ENCODE assay signal across 16 mouse cellular contexts in the genomic region with DNA sequence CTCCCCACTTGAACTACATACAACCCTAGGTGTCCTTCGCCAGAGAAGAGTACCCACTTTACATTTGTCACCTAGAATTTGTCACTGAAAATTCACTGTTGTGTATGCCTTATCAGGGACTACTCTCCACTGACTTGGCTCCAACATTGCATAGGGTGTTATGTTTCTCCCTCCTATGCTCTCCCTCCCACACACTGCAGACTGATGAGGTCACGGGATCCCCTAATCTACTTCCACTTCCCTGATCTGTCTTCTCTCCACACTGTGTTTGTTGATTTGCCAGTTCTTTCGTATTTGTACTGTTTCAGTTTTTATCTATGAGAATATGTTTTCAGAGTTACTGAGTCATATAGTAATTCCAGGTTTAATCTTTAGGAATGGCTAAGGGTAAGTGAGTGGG.
DNase-seq lines count a peak whose midpoint lies in the region; ATAC-seq lines count a peak whose summit lies in the region.
"Had no signal": no experiment of that assay in that cellular context is flagged by ENCODE, and none has a peak within 500 bp of the region (broad histone marks: within the 10 kb centered on the region; RNA-seq: fewer than 3 reads in every experiment).

No protein-coding gene starts in this region.

- 9% methylated on average over 3 of the region's 3 CpGs for WGBS in heart, embryonic 12.5 days
- WGBS in heart, embryonic 16.5 days = 18% methylated on average over 3 of the region's 3 CpGs

- DNase-seq in heart, postnatal 14 days = no peak
- DNase-seq in 3T3-L1 (ENCODE audit: low read depth, low spot score) (peak; percentile 18), NIH3T3 (ENCODE audit: low read depth) (peak; percentile 26)
- DNase-seq in ovary, postnatal 10 days (ENCODE audit: low spot score) = no peak
- no peak for DNase-seq in retina, postnatal 1 day
- DNase-seq: cerebellum, postnatal 10 days; gastrocnemius, postnatal 14 days; layer of hippocampus, postnatal 36 days; right cerebral cortex, postnatal 4 days had no signal

- ATAC-seq in heart, embryonic 12.5 days (ENCODE audit: insufficient number of reproducible peaks, low FRiP score) = peak; percentile 88
- ATAC-seq in heart, embryonic 16.5 days (replicated peaks; ENCODE audit: extremely low read depth, insufficient read depth, low FRiP score) = peak; percentile 93

- H3K9me3 ChIP-seq in heart, embryonic 12.5 days (replicated peaks) = no peaks in the 10 kb centered on the region
- H3K9me3 ChIP-seq in heart, embryonic 16.5 days (replicated peaks; ENCODE audit: control insufficient read depth, low read length) = no peaks in the 10 kb centered on the region
- H3K9me3 ChIP-seq: forebrain, embryonic 12.5 days; limb, embryonic 15.5 days; neural tube, embryonic 12.5 days had no signal

- peaks cover 7% of the 10 kb centered on the region; the same call in 1 of the 2 replicates for H3K4me1 ChIP-seq in heart, embryonic 12.5 days (replicated peaks)
- peaks cover 15% of the 10 kb centered on the region for H3K4me1 ChIP-seq in heart, embryonic 16.5 days (ENCODE audit: control insufficient read depth, insufficient read depth, low read length)
- H3K4me1 ChIP-seq: forebrain, embryonic 12.5 days; limb, embryonic 15.5 days; neural tube, embryonic 12.5 days had no signal

- intact Hi-C loops in heart, postnatal 14 days (cut with DNase I) = no loop called here

- H3K36me3 ChIP-seq in heart, embryonic 12.5 days = no peaks in the 10 kb centered on the region
- no peaks in the 10 kb centered on the region for H3K36me3 ChIP-seq in heart, embryonic 16.5 days (ENCODE audit: control insufficient read depth, insufficient read depth)
- H3K36me3 ChIP-seq: forebrain, embryonic 12.5 days; limb, embryonic 15.5 days; neural tube, embryonic 12.5 days had no signal

- H3K27ac ChIP-seq in heart, embryonic 12.5 days (ENCODE audit: poor library complexity, severe bottlenecking) = peak overlapping the region; percentile 28; the same call in 1 of the 2 replicates
- H3K27ac ChIP-seq in heart, embryonic 16.5 days (ENCODE audit: low read length) = no peak overlapping the region; the same call in 1 of the 2 replicates
- H3K27ac ChIP-seq: forebrain, embryonic 12.5 days; kidney, postnatal 0 days; limb, embryonic 15.5 days; neural tube, embryonic 12.5 days had no signal

- H3K4me2 ChIP-seq in heart, embryonic 12.5 days = peak overlapping the region; percentile 25; the same call in 1 of the 2 replicates
- peak overlapping the region; percentile 43 for H3K4me2 ChIP-seq in heart, embryonic 16.5 days (ENCODE audit: low read depth, low read length)
- H3K4me2 ChIP-seq: forebrain, embryonic 12.5 days; limb, embryonic 15.5 days; midbrain, embryonic 11.5 days; neural tube, embryonic 12.5 days had no signal

- H3K27me3 ChIP-seq in heart, embryonic 12.5 days (replicated peaks) = no peaks in the 10 kb centered on the region
- H3K27me3 ChIP-seq in heart, embryonic 16.5 days (ENCODE audit: control insufficient read depth, insufficient read depth, low read length) = no peaks in the 10 kb centered on the region
- H3K27me3 ChIP-seq: forebrain, embryonic 12.5 days; limb, embryonic 15.5 days; neural tube, embryonic 12.5 days had no signal

- H3K4me3 ChIP-seq in heart, embryonic 12.5 days = no peak overlapping the region
- H3K4me3 ChIP-seq in heart, embryonic 16.5 days (ENCODE audit: low read length) = no peak overlapping the region
- H3K4me3 ChIP-seq: forebrain, embryonic 12.5 days; limb, embryonic 15.5 days; neural tube, embryonic 12.5 days had no signal

- H3K9ac ChIP-seq in heart, embryonic 12.5 days = no peak overlapping the region
- H3K9ac ChIP-seq in heart, embryonic 16.5 days (ENCODE audit: low read length) = no peak overlapping the region
- H3K9ac ChIP-seq: forebrain, embryonic 12.5 days; limb, embryonic 15.5 days; neural tube, embryonic 12.5 days had no signal

Comparison
In these comparisons a context has a peak if more than half of its experiments do, and no peak if none do; other contexts are left out.
1. DNase-seq: peak in 3T3-L1 (single experiment) and NIH3T3 (single experiment); none in heart, postnatal 14 days (0 of 2), ovary, postnatal 10 days (single experiment) and retina, postnatal 1 day (single experiment).